Comparison of ENCODE assay signal across 1 mouse cellular context in genomic region chr17:56291826-56292475, GRCm38 (mm10).
TF ChIP-seq lines count a peak whose summit lies in the region.

No protein-coding gene starts in this region.

TF ChIP-seq in CH12.LX, 34 proteins besides CTCF, POLR2A, EP300 and RAD21:
- TF ChIP-seq MEF2A (IDR thresholded peaks at IDR 0.05; ENCODE audit: borderline replicate concordance, low read depth, low read length): no peak
- TF ChIP-seq TCF12 (IDR thresholded peaks at IDR 0.05; ENCODE audit: low read depth, low read length): no peak
- TF ChIP-seq JUND (conservative IDR thresholded peaks at IDR 0.05; ENCODE audit: low read depth, low read length): no peak
